8 mouse cellular contexts compared by ENCODE assay signal in genomic region chr2:12418534-12419261, GRCm38 (mm10). TPM values are rescaled to one million over a fixed set of nuclear protein-coding genes. Genes with fewer than 3 reads are reported as not detected.
DNase-seq lines count a peak whose midpoint lies in the region; ATAC-seq and TF ChIP-seq lines count a peak whose summit lies in the region.

No protein-coding gene starts in this region.

- under 1% methylated on average over 40 of the region's 40 CpGs for whole genome bisulfite sequencing in heart, embryonic 16.5 days
- under 1% methylated on average over 40 of the region's 40 CpGs for WGBS in liver, embryonic 11.5 days
- WGBS in neural tube, embryonic 12.5 days, result 1% methylated on average over 40 of the region's 40 CpGs

- H3K36me3 ChIP-seq in CH12.LX (replicated peaks in 1 of 2; ENCODE audit: control insufficient read depth in 1 of 2, insufficient read depth in 1 of 2, low read length in 1 of 2), result peaks cover 0 to 11% of the 10 kb centered on the region in 2 experiments
- H3K36me3 ChIP-seq in heart, embryonic 16.5 days (ENCODE audit: control insufficient read depth, insufficient read depth), result no peaks in the 10 kb centered on the region
- no peaks in the 10 kb centered on the region for H3K36me3 ChIP-seq in liver, embryonic 11.5 days (ENCODE audit: control insufficient read depth, insufficient read depth, low read length)
- H3K36me3 ChIP-seq in neural tube, embryonic 12.5 days, result no peaks in the 10 kb centered on the region

- peak overlapping the region; percentile 74 for H3K4me2 ChIP-seq in CH12.LX (ENCODE audit: insufficient read depth, low read depth, poor library complexity, severe bottlenecking)
- H3K4me2 ChIP-seq in heart, embryonic 16.5 days (ENCODE audit: low read depth, low read length), result peak overlapping the region; percentile 79
- peak overlapping the region; percentile 87 for H3K4me2 ChIP-seq in liver, embryonic 11.5 days
- H3K4me2 ChIP-seq in neural tube, embryonic 12.5 days (replicated peaks), result peak overlapping the region; percentile 86

- H3K9ac ChIP-seq in CH12.LX (ENCODE audit: insufficient read depth, low read depth), result peak overlapping the region; percentile 72
- H3K9ac ChIP-seq in heart, embryonic 16.5 days (ENCODE audit: low read length), result peak overlapping the region; percentile 82
- H3K9ac ChIP-seq in liver, embryonic 11.5 days (ENCODE audit: low read depth, low read length), result peak overlapping the region; percentile 86
- H3K9ac ChIP-seq in neural tube, embryonic 12.5 days, result peak overlapping the region; percentile 79

- ATAC-seq in common myeloid progenitor, adult 5-6 weeks (replicated peaks; ENCODE audit: low read depth, poor library complexity, severe bottlenecking), result peak; percentile 48
- peak; percentile 66 for ATAC-seq in heart, embryonic 16.5 days (replicated peaks; ENCODE audit: extremely low read depth, insufficient read depth, low FRiP score)
- ATAC-seq in liver, embryonic 11.5 days (replicated peaks; ENCODE audit: low FRiP score), result peak; percentile 71
- peak; percentile 83 for ATAC-seq in neural tube, embryonic 12.5 days (ENCODE audit: low FRiP score, low read depth)

- H3K4me1 ChIP-seq in CH12.LX (ENCODE audit: control insufficient read depth in 1 of 2, insufficient read depth in 2 of 2), result peaks cover 6 to 22% of the 10 kb centered on the region in 2 experiments; a peak in 3 of 4 replicates
- peaks cover 10% of the 10 kb centered on the region for H3K4me1 ChIP-seq in heart, embryonic 16.5 days (ENCODE audit: control insufficient read depth, insufficient read depth, low read length)
- H3K4me1 ChIP-seq in liver, embryonic 11.5 days (replicated peaks; ENCODE audit: control insufficient read depth, insufficient read depth, low read length), result peaks cover 6% of the 10 kb centered on the region; the same call in 1 of the 2 replicates
- peaks cover 10% of the 10 kb centered on the region for H3K4me1 ChIP-seq in neural tube, embryonic 12.5 days

- no peak for TF ChIP-seq CTCF in CH12.LX (conservative IDR thresholded peaks at IDR 0.05 in 1 of 2, IDR thresholded peaks at IDR 0.05 in 1 of 2; ENCODE audit: low read depth in 2 of 2, low read length in 2 of 2)

- H3K9me3 ChIP-seq in CH12.LX (replicated peaks; ENCODE audit: low read length), result no peaks in the 10 kb centered on the region
- H3K9me3 ChIP-seq in heart, embryonic 16.5 days (replicated peaks; ENCODE audit: control insufficient read depth, low read length), result no peaks in the 10 kb centered on the region
- H3K9me3 ChIP-seq in liver, embryonic 11.5 days (ENCODE audit: control insufficient read depth, low read length), result no peaks in the 10 kb centered on the region
- H3K9me3 ChIP-seq in neural tube, embryonic 12.5 days, result no peaks in the 10 kb centered on the region

- H3K27ac ChIP-seq in CH12.LX (ENCODE audit: insufficient read depth, low read depth), result peak overlapping the region; percentile 8; the same call in 1 of the 2 replicates
- H3K27ac ChIP-seq in heart, embryonic 16.5 days (ENCODE audit: low read length), result peak overlapping the region; percentile 60
- peak overlapping the region; percentile 71 for H3K27ac ChIP-seq in liver, embryonic 11.5 days (ENCODE audit: low read depth, low read length)
- H3K27ac ChIP-seq in neural tube, embryonic 12.5 days, result no peak overlapping the region

- DNase-seq in kidney, adult 18-20 months, result peak; percentile 49
- DNase-seq in kidney, postnatal 10 days, result no peak
- DNase-seq in CH12.LX (ENCODE audit: extremely low read depth), result peak; percentile 21
- peak; percentile 57 for DNase-seq in liver, embryonic 11.5 days (ENCODE audit: low spot score)
- DNase-seq in adrenal gland, postnatal 10 days, result no peak

- no peaks in the 10 kb centered on the region for H3K27me3 ChIP-seq in CH12.LX (replicated peaks)
- H3K27me3 ChIP-seq in heart, embryonic 16.5 days (ENCODE audit: control insufficient read depth, insufficient read depth, low read length), result no peaks in the 10 kb centered on the region
- H3K27me3 ChIP-seq in liver, embryonic 11.5 days (replicated peaks; ENCODE audit: control insufficient read depth, insufficient read depth, low read length), result no peaks in the 10 kb centered on the region
- H3K27me3 ChIP-seq in neural tube, embryonic 12.5 days (replicated peaks), result no peaks in the 10 kb centered on the region

- no peak for TF ChIP-seq POLR2A in CH12.LX (IDR thresholded peaks at IDR 0.05; ENCODE audit: low read depth, low read length)

- no peak for TF ChIP-seq EP300 in CH12.LX (IDR thresholded peaks at IDR 0.05; ENCODE audit: low read length)

- TF ChIP-seq RAD21 in CH12.LX (IDR thresholded peaks at IDR 0.05; ENCODE audit: low read depth, low read length), result no peak

- in situ Hi-C loops in CH12.LX (cut with MboI; ENCODE audit: low pct_ligation_motif_present, low pct_unique_long_range_greater_than_20kb, low sequenced_read_pairs), result no loop called here

- H3K79me2 ChIP-seq in CH12.LX (replicated peaks; ENCODE audit: control insufficient read depth, extremely low read depth, insufficient read depth, poor library complexity, severe bottlenecking), result peaks cover 11% of the 10 kb centered on the region

- dilution Hi-C loops in CH12.LX (cut with MboI; ENCODE audit: extremely low pct_ligation_motif_present, extremely low pct_unique_long_range_greater_than_20kb, low sequenced_read_pairs), result no loop called here

- peak overlapping the region; percentile 71 to 94 (median 91) for H3K4me3 ChIP-seq in CH12.LX (replicated peaks in 1 of 3; ENCODE audit: low read depth in 2 of 3, low read length in 2 of 3, poor library complexity in 1 of 3)
- peak overlapping the region; percentile 82 for H3K4me3 ChIP-seq in heart, embryonic 16.5 days (ENCODE audit: low read length)
- H3K4me3 ChIP-seq in liver, embryonic 11.5 days (ENCODE audit: low read depth, low read length), result peak overlapping the region; percentile 95
- peak overlapping the region; percentile 88 for H3K4me3 ChIP-seq in neural tube, embryonic 12.5 days

TF ChIP-seq in CH12.LX, 34 proteins besides CTCF, POLR2A, EP300 and RAD21:
- TF ChIP-seq RCOR1 (conservative IDR thresholded peaks at IDR 0.05; ENCODE audit: low read depth, low read length) (no peak), MEF2A (IDR thresholded peaks at IDR 0.05; ENCODE audit: borderline replicate concordance, low read depth, low read length) (no peak), ZNF384 (IDR thresholded peaks at IDR 0.05; ENCODE audit: low read depth, low read length) (no peak)

RNA-seq across cellular contexts. Expression of gene Mindy3, which starts 0.6 kb away (rescaled TPM):
- 20.6 and 20.7 TPM in 2 replicates for total RNA-seq in CH12.LX (2012; rRNA removed)
- total RNA-seq in CH12.LX (2014; rRNA removed), result 33.8 and 38.2 TPM in 2 replicates
- 32.5 and 43.7 TPM in 2 replicates for polyA plus RNA-seq in CH12.LX (2012; ENCODE audit: insufficient read length, low read depth)
- total RNA-seq in common myeloid progenitor, adult 5-6 weeks (2017), result 22.2 and 25.9 TPM in 2 replicates
- polyA plus RNA-seq in heart, embryonic 16.5 days (2015; fragmentation: Nextera tagmentation; extraction: Ambion mirVana), result 22.7 and 26.4 TPM in 2 replicates
- 28.8 and 33.3 TPM in 2 replicates for polyA plus RNA-seq in liver, embryonic 11.5 days (2014; fragmentation: Nextera tagmentation; extraction: Ambion mirVana)
- polyA plus RNA-seq in neural tube, embryonic 12.5 days (2016; fragmentation: Nextera tagmentation; extraction: Ambion mirVana), result 44.3 and 52.9 TPM in 2 replicates
- total RNA-seq in adrenal gland, postnatal 10 days (2021), result 10 to 100 TPM; 36.1 to 42.7 TPM

Comparison
In these comparisons a context has a peak if more than half of its experiments do, and no peak if none do; other contexts are left out.
1. DNase-seq: peak in kidney, adult 18-20 months (single experiment), CH12.LX (single experiment) and liver, embryonic 11.5 days (single experiment); none in kidney, postnatal 10 days (single experiment) and adrenal gland, postnatal 10 days (single experiment).
2. Peak in every context shown above with its lines, with median percentiles within 50 percentile points of each other: H3K4me2 ChIP-seq, H3K4me3 ChIP-seq, H3K9ac ChIP-seq and ATAC-seq.